Mouse (Mus musculus) heart, postnatal 0 days (tissue): ENCODE measurements at regions not wholly inside any gene's neighbourhood (a gene's known extent, or its start where the extent isn't known, plus 50 kb on each side); places are given as distances from the start of the nearest gene placed in this dataset.

Source experiments
- CTCF ChIP-seq: IDR thresholded peaks from 2 replicates; pipeline ENCODE4 v1.5.1; 2016; ENCODE audit warnings: antibody characterized with exemption, control low read depth, low read depth
- EP300 ChIP-seq: IDR thresholded peaks from 2 replicates; pipeline ENCODE4 v1.6.1; 2016; ENCODE audit warnings: antibody characterized with exemption, low read depth

DNA sequence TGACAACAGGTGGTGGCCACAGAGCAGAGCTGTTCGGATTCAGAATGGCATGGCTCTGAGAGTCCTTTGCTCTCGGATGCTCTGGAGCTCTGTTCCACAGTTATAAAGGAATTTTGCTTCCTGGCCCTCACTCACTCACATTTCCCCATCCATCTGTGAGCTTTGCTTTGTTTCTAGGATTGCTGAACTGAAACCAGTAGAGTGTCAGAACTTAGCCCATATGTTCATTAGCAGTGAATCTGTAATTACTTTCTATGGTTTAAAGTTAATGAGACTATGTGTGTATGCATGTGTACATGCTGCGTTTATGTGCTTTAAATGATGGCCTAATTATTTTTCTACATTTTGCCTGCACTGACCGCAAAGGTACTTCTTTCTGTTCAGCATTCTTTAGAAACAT lies 688.7 kb downstream of the Iqcm start:
- TF ChIP-seq CTCF (no peak), EP300 (no peak)
